Mouse (Mus musculus): ENCODE results near the gene Rnf19b. TPM values are rescaled to one million over a fixed set of nuclear protein-coding genes. Genes with fewer than 3 reads are reported as not detected.

Rnf19b gene
- polyA plus RNA-seq, 1 experiment from 2014 or later = 36.3 TPM

GRCm38 (mm10) chr4:129019788-129020187, 38.3 kb upstream of the Rnf19b start:
- no peaks in the 10 kb centered on the region for H3K9me3 ChIP-seq (ENCODE audit: control insufficient read depth, low read length)
- no peak overlapping the region for H3K27ac ChIP-seq (ENCODE audit: low read depth, low read length)
- no peaks in the 10 kb centered on the region for H3K36me3 ChIP-seq (ENCODE audit: control insufficient read depth, insufficient read depth, low read length)
- H3K27me3 ChIP-seq (ENCODE audit: control insufficient read depth, insufficient read depth, low read length) = no peaks in the 10 kb centered on the region
- H3K9ac ChIP-seq (replicated peaks; ENCODE audit: low read depth, low read length) = no peak overlapping the region
- H3K4me1 ChIP-seq (ENCODE audit: control insufficient read depth, insufficient read depth, low read length) = 0 out of 2 replicates have a peak, but pooled peaks cover 8% of the 10 kb centered on the region
- no peak overlapping the region for H3K4me2 ChIP-seq (ENCODE audit: low read depth, low read length)
- ATAC-seq (ENCODE audit: low read depth) = 0 out of 2 replicates have a peak, but pooled peaks have one; percentile 4
- 73% methylated on average over 9 of the region's 9 CpGs for WGBS
- H3K4me3 ChIP-seq (ENCODE audit: low read depth, low read length) = no peak overlapping the region

DNA sequence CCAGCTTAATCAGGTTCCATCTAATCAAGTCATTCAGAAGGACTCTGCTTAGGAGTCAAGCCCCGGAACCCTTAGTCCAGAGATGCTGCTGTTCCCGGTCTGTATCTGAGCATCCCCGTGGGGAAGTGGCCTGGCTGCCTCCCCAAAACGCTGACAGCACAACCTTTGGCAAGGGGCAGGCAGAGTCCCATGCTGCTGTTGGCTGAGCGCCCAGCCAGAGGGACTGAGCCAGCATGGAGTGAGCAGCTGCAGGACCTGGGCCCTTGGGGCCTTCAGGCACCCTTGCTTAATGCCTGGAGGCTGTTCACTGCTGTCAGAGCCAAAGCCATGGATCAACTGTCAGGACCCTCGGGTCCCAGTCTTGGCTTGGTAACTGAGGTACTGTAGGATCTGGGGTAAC, 37.6 kb upstream of the Rnf19b start:
- WGBS = 29% methylated on average over 6 of the region's 6 CpGs
- 0 out of 2 replicates have a peak, but pooled peaks cover 8% of the 10 kb centered on the region for H3K4me1 ChIP-seq (ENCODE audit: control insufficient read depth, insufficient read depth, low read length)
- H3K4me2 ChIP-seq (ENCODE audit: low read depth, low read length) = no peak overlapping the region
- H3K27ac ChIP-seq (ENCODE audit: low read depth, low read length) = 0 out of 2 replicates have a peak overlapping the region, but pooled peaks have one; percentile 34
- H3K9me3 ChIP-seq (ENCODE audit: control insufficient read depth, low read length) = no peaks in the 10 kb centered on the region
- peak; percentile 71 for ATAC-seq (ENCODE audit: low read depth)
- no peaks in the 10 kb centered on the region for H3K36me3 ChIP-seq (ENCODE audit: control insufficient read depth, insufficient read depth, low read length)
- H3K27me3 ChIP-seq (ENCODE audit: control insufficient read depth, insufficient read depth, low read length) = no peaks in the 10 kb centered on the region
- no peak overlapping the region for H3K4me3 ChIP-seq (ENCODE audit: low read depth, low read length)
- no peak overlapping the region for H3K9ac ChIP-seq (replicated peaks; ENCODE audit: low read depth, low read length)

GRCm38 (mm10) chr4:129021426-129021825, 36.6 kb upstream of the Rnf19b start:
- H3K9me3 ChIP-seq (ENCODE audit: control insufficient read depth, low read length) = no peaks in the 10 kb centered on the region
- no peaks in the 10 kb centered on the region for H3K36me3 ChIP-seq (ENCODE audit: control insufficient read depth, insufficient read depth, low read length)
- 94% methylated on average over 3 of the region's 3 CpGs for WGBS
- 0 out of 2 replicates have a peak, but pooled peaks cover 8% of the 10 kb centered on the region for H3K4me1 ChIP-seq (ENCODE audit: control insufficient read depth, insufficient read depth, low read length)
- ATAC-seq (ENCODE audit: low read depth) = no peak
- H3K27me3 ChIP-seq (ENCODE audit: control insufficient read depth, insufficient read depth, low read length) = no peaks in the 10 kb centered on the region
- H3K4me3 ChIP-seq (ENCODE audit: low read depth, low read length) = no peak overlapping the region
- no peak overlapping the region for H3K4me2 ChIP-seq (ENCODE audit: low read depth, low read length)
- H3K27ac ChIP-seq (ENCODE audit: low read depth, low read length) = no peak overlapping the region
- no peak overlapping the region for H3K9ac ChIP-seq (replicated peaks; ENCODE audit: low read depth, low read length)

DNA sequence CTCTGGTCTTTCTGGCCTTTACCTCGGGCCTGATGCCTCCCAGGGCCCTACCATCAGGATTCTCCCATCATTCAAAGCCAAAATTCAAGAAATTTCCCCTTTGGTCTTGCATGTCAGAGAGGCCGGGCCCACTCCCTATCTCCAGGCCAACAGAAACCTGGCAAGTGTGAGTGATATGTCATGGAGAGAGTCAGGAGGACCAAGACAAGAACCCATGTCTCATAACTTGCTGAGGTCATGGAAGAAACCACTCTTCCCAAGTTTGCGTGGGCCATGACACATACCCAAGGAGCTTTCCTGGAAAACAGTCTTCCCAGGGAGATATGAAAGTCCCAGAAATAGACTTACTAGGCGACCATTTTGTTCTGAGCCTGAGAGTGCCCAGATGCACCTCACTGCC, 36.2 kb upstream of the Rnf19b start:
- H3K27me3 ChIP-seq (ENCODE audit: control insufficient read depth, insufficient read depth, low read length) = no peaks in the 10 kb centered on the region

GRCm38 (mm10) chr4:129023884-129024283, 34.2 kb upstream of the Rnf19b start:
- no peaks in the 10 kb centered on the region for H3K27me3 ChIP-seq (ENCODE audit: control insufficient read depth, insufficient read depth, low read length)
- H3K27ac ChIP-seq (ENCODE audit: low read depth, low read length) = no peak overlapping the region
- no peaks in the 10 kb centered on the region for H3K9me3 ChIP-seq (ENCODE audit: control insufficient read depth, low read length)
- ATAC-seq (ENCODE audit: low read depth) = no peak
- no peak overlapping the region for H3K4me2 ChIP-seq (ENCODE audit: low read depth, low read length)
- H3K9ac ChIP-seq (replicated peaks; ENCODE audit: low read depth, low read length) = no peak overlapping the region
- H3K4me3 ChIP-seq (ENCODE audit: low read depth, low read length) = no peak overlapping the region
- 0 out of 2 replicates have a peak, but pooled peaks cover 8% of the 10 kb centered on the region for H3K4me1 ChIP-seq (ENCODE audit: control insufficient read depth, insufficient read depth, low read length)
- 83% methylated on average over 6 of the region's 6 CpGs for WGBS
- H3K36me3 ChIP-seq (ENCODE audit: control insufficient read depth, insufficient read depth, low read length) = no peaks in the 10 kb centered on the region

More for the DNA sequence above, 36.2 kb upstream of the Rnf19b start:
- Histone ChIP-seq H3K9ac (replicated peaks; ENCODE audit: low read depth, low read length) (no peak overlapping the region), H3K4me1 (ENCODE audit: control insufficient read depth, insufficient read depth, low read length) (0 out of 2 replicates have a peak, but pooled peaks cover 8% of the 10 kb centered on the region), H3K27ac (ENCODE audit: low read depth, low read length) (no peak overlapping the region), H3K4me2 (ENCODE audit: low read depth, low read length) (no peak overlapping the region), H3K4me3 (ENCODE audit: low read depth, low read length) (no peak overlapping the region), H3K36me3 (ENCODE audit: control insufficient read depth, insufficient read depth, low read length) (no peaks in the 10 kb centered on the region), H3K9me3 (ENCODE audit: control insufficient read depth, low read length) (no peaks in the 10 kb centered on the region)
- ATAC-seq (ENCODE audit: low read depth) = no peak
- whole genome bisulfite sequencing = 80% methylated on average over 4 of the region's 4 CpGs

DNA sequence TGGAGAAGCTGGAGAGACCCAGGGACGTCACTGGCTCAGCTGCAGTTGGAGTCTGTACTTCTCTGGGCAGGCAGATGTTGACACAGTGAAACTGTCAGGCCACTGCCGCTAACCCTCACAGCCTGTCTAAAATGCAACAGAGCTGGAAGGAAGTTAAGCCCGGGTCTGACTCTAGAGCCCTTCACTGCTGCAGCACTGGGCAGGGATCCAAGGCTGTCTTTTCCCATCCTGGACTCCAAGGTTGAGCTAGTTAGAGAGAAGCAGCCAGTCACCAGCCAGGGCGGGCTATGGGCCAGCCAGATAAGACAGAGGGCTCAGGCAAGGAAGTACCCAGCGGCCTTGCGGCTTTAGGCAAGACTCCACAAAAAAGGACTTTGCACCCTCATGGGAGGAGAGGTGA, 33.3 kb upstream of the Rnf19b start:
- ATAC-seq (ENCODE audit: low read depth) = no peak
- H3K4me3 ChIP-seq (ENCODE audit: low read depth, low read length) = no peak overlapping the region
- H3K9me3 ChIP-seq (ENCODE audit: control insufficient read depth, low read length) = no peaks in the 10 kb centered on the region

DNA sequence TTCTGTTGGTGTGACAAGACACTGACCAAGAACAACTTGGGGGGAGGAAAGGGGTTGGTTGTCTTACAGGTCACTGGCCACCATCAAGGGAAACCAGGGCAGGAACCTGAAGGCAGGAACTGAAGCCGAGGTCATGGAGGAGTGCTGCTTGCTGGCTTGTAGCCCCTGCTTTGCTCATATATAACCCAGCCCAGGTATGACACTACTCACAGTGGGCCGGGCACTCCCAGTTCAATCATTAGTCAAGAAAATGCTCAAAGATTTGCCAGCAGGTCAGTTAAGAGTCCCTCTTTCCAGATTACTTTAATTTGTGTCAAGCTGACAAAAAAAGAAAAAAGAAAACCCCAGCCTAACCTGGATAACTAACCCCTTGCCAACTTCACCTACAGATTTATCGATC, 32.4 kb upstream of the Rnf19b start:
- no peaks in the 10 kb centered on the region for H3K36me3 ChIP-seq (ENCODE audit: control insufficient read depth, insufficient read depth, low read length)

More for the DNA sequence above, 33.3 kb upstream of the Rnf19b start:
- WGBS = 73% methylated on average over 6 of the region's 6 CpGs
- no peaks in the 10 kb centered on the region for H3K27me3 ChIP-seq (ENCODE audit: control insufficient read depth, insufficient read depth, low read length)
- no peak overlapping the region for H3K9ac ChIP-seq (replicated peaks; ENCODE audit: low read depth, low read length)
- no peak overlapping the region for H3K27ac ChIP-seq (ENCODE audit: low read depth, low read length)
- no peak overlapping the region for H3K4me2 ChIP-seq (ENCODE audit: low read depth, low read length)
- H3K36me3 ChIP-seq (ENCODE audit: control insufficient read depth, insufficient read depth, low read length) = no peaks in the 10 kb centered on the region
- H3K4me1 ChIP-seq (ENCODE audit: control insufficient read depth, insufficient read depth, low read length) = 0 out of 2 replicates have a peak, but pooled peaks cover 8% of the 10 kb centered on the region

DNA sequence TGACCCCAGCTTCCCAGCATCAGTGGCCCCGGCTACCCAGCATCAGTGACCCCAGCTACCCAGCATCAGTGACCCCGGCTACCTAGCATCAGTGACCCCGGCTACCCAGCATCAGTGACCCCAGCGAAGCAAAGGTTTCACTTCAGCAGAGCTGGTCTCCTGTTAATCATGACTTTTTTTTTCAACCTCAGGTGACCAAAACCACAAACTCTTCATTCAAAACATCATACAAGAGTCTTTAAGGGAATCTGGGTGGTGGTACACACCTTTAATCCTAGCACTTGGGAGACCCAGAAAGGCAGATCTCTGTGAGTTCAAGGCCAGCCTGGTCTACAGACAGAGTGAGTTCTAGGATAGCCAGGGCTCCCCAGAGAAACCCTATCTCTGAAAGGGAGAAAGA, 27.3 kb upstream of the Rnf19b start:
- H3K27ac ChIP-seq (ENCODE audit: low read depth, low read length) = no peak overlapping the region
- H3K4me3 ChIP-seq (ENCODE audit: low read depth, low read length) = no peak overlapping the region
- H3K9me3 ChIP-seq (ENCODE audit: control insufficient read depth, low read length) = no peaks in the 10 kb centered on the region
- H3K4me1 ChIP-seq (ENCODE audit: control insufficient read depth, insufficient read depth, low read length) = no peaks in the 10 kb centered on the region
- WGBS = 90% methylated on average over 4 of the region's 4 CpGs
- H3K27me3 ChIP-seq (ENCODE audit: control insufficient read depth, insufficient read depth, low read length) = no peaks in the 10 kb centered on the region
- H3K9ac ChIP-seq (replicated peaks; ENCODE audit: low read depth, low read length) = no peak overlapping the region
- no peaks in the 10 kb centered on the region for H3K36me3 ChIP-seq (ENCODE audit: control insufficient read depth, insufficient read depth, low read length)
- no peak for ATAC-seq (ENCODE audit: low read depth)
- no peak overlapping the region for H3K4me2 ChIP-seq (ENCODE audit: low read depth, low read length)

More for the DNA sequence above, 32.4 kb upstream of the Rnf19b start:
- Histone ChIP-seq H3K4me3 (ENCODE audit: low read depth, low read length) (no peak overlapping the region), H3K9ac (replicated peaks; ENCODE audit: low read depth, low read length) (no peak overlapping the region), H3K27me3 (ENCODE audit: control insufficient read depth, insufficient read depth, low read length) (no peaks in the 10 kb centered on the region), H3K4me2 (ENCODE audit: low read depth, low read length) (no peak overlapping the region), H3K27ac (ENCODE audit: low read depth, low read length) (no peak overlapping the region), H3K9me3 (ENCODE audit: control insufficient read depth, low read length) (no peaks in the 10 kb centered on the region), H3K4me1 (ENCODE audit: control insufficient read depth, insufficient read depth, low read length) (0 out of 2 replicates have a peak, but pooled peaks cover 3% of the 10 kb centered on the region)
- WGBS = 97% methylated on average over 3 of the region's 3 CpGs
- ATAC-seq (ENCODE audit: low read depth) = no peak

DNA sequence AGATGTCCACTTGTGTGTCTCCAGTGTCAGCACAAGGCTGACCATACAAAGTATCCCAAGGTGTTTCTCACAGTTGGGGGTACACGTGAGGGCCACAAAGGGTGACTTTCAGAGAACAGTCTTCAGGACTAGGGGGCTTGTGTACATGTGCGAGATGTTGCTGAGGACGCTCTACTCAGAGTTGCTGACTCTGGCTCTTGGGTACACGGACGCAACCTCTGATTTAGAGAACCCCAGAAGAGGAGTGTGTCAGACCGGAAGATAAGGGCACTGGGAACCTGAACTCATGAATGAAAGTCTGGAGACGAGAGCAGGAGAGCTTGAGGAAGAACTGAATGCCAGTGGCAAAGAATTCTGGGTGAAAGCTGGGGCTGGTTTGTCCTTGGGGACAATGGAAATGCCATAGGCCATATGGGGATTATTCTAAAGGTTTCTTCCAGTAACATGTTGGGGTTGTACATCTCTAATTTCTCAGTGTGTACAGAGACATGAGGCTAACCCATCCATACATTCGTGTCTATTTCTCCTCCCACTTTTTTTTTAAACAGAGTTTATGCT, 26.6 kb upstream of the Rnf19b start:
- H3K9me3 ChIP-seq (ENCODE audit: control insufficient read depth, low read length) = no peaks in the 10 kb centered on the region
- H3K27ac ChIP-seq (ENCODE audit: low read depth, low read length) = no peak overlapping the region
- no peaks in the 10 kb centered on the region for H3K4me1 ChIP-seq (ENCODE audit: control insufficient read depth, insufficient read depth, low read length)
- no peak for ATAC-seq (ENCODE audit: low read depth)
- H3K4me3 ChIP-seq (ENCODE audit: low read depth, low read length) = no peak overlapping the region
- H3K9ac ChIP-seq (replicated peaks; ENCODE audit: low read depth, low read length) = no peak overlapping the region
- H3K36me3 ChIP-seq (ENCODE audit: control insufficient read depth, insufficient read depth, low read length) = no peaks in the 10 kb centered on the region
- H3K4me2 ChIP-seq (ENCODE audit: low read depth, low read length) = no peak overlapping the region
- 82% methylated on average over 8 of the region's 8 CpGs for WGBS
- no peaks in the 10 kb centered on the region for H3K27me3 ChIP-seq (ENCODE audit: control insufficient read depth, insufficient read depth, low read length)

Measured in neural tube, embryonic 14.5 days (tissue).